Mouse (Mus musculus) intestine, postnatal 0 days (tissue): ENCODE results near the gene Ccl25. TPM values are rescaled to one million over a fixed set of nuclear protein-coding genes. Genes with fewer than 3 reads are reported as not detected.

Experiments used
- ATAC-seq: fragments of 200-750 bp; cut with Nextera tagmentation; 2 replicates; pipeline ENCODE4 v1.8.0; 2017; ENCODE audit warnings: mild to moderate bottlenecking, moderate TSS enrichment, moderate library complexity
- H3K27ac ChIP-seq: fragments of 300-500 bp; sonication (generic); 2 replicates; pipeline ENCODE4 v1.5.1; 2014; ENCODE audit warnings: mild to moderate bottlenecking, low read depth, low read length, moderate library complexity
- H3K27me3 ChIP-seq: fragments of 300-500 bp; sonication (generic); replicated peaks from 2 replicates; pipeline ENCODE4 v1.6.1; 2014; ENCODE audit warnings: low read length, mixed read lengths; ENCODE audit not compliant: control insufficient read depth, insufficient read depth
- H3K36me3 ChIP-seq: fragments of 300-500 bp; sonication (generic); 2 replicates; pipeline ENCODE4 v1.6.1; 2014; ENCODE audit warnings: mild to moderate bottlenecking, moderate library complexity; ENCODE audit not compliant: control insufficient read depth, insufficient read depth
- H3K4me1 ChIP-seq: fragments of 300-500 bp; sonication (generic); replicated peaks from 2 replicates; pipeline ENCODE4 v1.6.1; 2014; ENCODE audit warnings: antibody characterized with exemption, low read length, mixed read lengths; ENCODE audit not compliant: control insufficient read depth, insufficient read depth
- H3K4me2 ChIP-seq: fragments of 300-500 bp; sonication (generic); replicated peaks from 2 replicates; pipeline ENCODE4 v1.6.1; 2014; ENCODE audit warnings: low read depth, mild to moderate bottlenecking, moderate library complexity
- H3K4me3 ChIP-seq: fragments of 300-500 bp; sonication (generic); 2 replicates; pipeline ENCODE4 v1.5.1; 2014; ENCODE audit warnings: low read depth, low read length
- H3K9ac ChIP-seq: fragments of 300-500 bp; sonication (generic); 2 replicates; pipeline ENCODE4 v1.6.1; 2014; ENCODE audit warnings: mild to moderate bottlenecking, low read depth, low read length
- H3K9me3 ChIP-seq: fragments of 300-500 bp; sonication (generic); 2 replicates; pipeline ENCODE4 v1.6.1; 2016; ENCODE audit warnings: mixed run types; ENCODE audit not compliant: control insufficient read depth
- CTCF ChIP-seq: sonication (generic); IDR thresholded peaks from 2 replicates; pipeline ENCODE4 v1.5.1; 2016; ENCODE audit warnings: low read depth, mild to moderate bottlenecking, control low read depth, antibody characterized with exemption, moderate library complexity
- WGBS: fragments of 180-500 bp; shearing (Covaris S2); extraction: QIAGEN DNeasy Blood & Tissue Kit; methylation state at CpG from one replicate; pipeline ENCODE4 v1.1.7; 2014; 5-methylcytosine and 5-hydroxymethylcytosine counted together
- polyA plus RNA-seq: library from polyadenylated mRNA; unstranded; fragments of >200 nt; fragmentation: Nextera tagmentation; extraction: Ambion mirVana; gene quantifications from 2 replicates; pipeline ENCODE4 v1.2.1, GENCODE M21; 2015

The Ccl25 gene
- 190 and 217 TPM in 2 replicates for polyA plus RNA-seq

GRCm38 (mm10) chr8:4324983-4325750, at the start of gene Ccl25, which contains the start of gene Elavl1:
Ccl25 (plus strand) TSS chr8:4325210.
Elavl1 (minus strand) TSS chr8:4325413.
- 0 out of 2 replicates have a peak, but pooled peaks have one; percentile 6 for TF ChIP-seq CTCF
- Histone ChIP-seq H3K4me2 (peak within 1 kb of the TSS; percentile 72), H3K27me3 (no peaks in the 10 kb centered on the region), H3K9ac (peak within 1 kb of the TSS; percentile 91), H3K9me3 (no peaks in the 10 kb centered on the region), H3K4me3 (peak within 1 kb of the TSS; percentile 77), H3K4me1 (no peaks in the 10 kb centered on the region), H3K27ac (peak within 1 kb of the TSS; percentile 90), H3K36me3 (peaks cover 21% of the 10 kb centered on the region)
- WGBS: under 1% methylated on average over 60 of the region's 78 CpGs
- ATAC-seq: peak; percentile 99

GRCm38 (mm10) chr8:4275275-4276110, 49.5 kb upstream of the Ccl25 start, which contains the start of gene Timm44:
Timm44 (minus strand) TSS chr8:4275913.
- ATAC-seq: peak; percentile 98
- Histone ChIP-seq H3K36me3 (peaks cover 25% of the 10 kb centered on the region), H3K27ac (peak within 1 kb of the TSS; percentile 70), H3K4me2 (peak within 1 kb of the TSS; percentile 87), H3K4me3 (peak within 1 kb of the TSS; percentile 89), H3K9me3 (no peaks in the 10 kb centered on the region), H3K27me3 (no peaks in the 10 kb centered on the region), H3K4me1 (no peaks in the 10 kb centered on the region; the same call in 1 of the 2 replicates), H3K9ac (peak within 1 kb of the TSS; percentile 89)
- no peak for TF ChIP-seq CTCF
- under 1% methylated on average over 39 of the region's 39 CpGs for WGBS

GRCm38 (mm10) chr8:4276111-4276465, 48.9 kb upstream of the Ccl25 start:
- Histone ChIP-seq H3K9me3 (no peaks in the 10 kb centered on the region), H3K4me2 (peak overlapping the region; percentile 87), H3K9ac (peak overlapping the region; percentile 89), H3K4me3 (peak overlapping the region; percentile 89), H3K4me1 (no peaks in the 10 kb centered on the region; the same call in 1 of the 2 replicates), H3K27me3 (no peaks in the 10 kb centered on the region), H3K27ac (no peak overlapping the region), H3K36me3 (peaks cover 19% of the 10 kb centered on the region)
- no peak for TF ChIP-seq CTCF
- ATAC-seq: 0 out of 2 replicates have a peak, but pooled peaks have one; percentile 1
- WGBS: 25% methylated on average over 9 of the region's 9 CpGs

DNA sequence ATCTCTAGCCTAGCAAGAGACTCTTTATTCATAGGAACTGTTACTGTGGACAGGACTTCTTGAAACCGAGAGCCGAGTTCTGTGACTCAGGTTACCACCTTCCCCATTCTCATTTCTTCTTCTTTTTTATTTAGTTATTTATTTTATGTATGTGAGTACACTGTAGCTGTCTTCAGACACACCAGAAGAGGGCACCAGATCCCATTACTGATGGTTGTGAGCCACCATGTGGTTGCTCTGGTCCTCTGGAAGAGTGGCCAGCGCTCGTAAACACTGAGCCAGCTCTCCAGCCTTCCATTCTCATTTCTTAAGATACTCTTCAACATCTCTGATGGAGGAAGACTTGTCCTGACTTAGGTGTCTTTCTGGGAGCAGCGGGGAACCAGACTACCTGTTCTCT, 32.3 kb upstream of the Ccl25 start:
- ATAC-seq: no peak
- H3K4me2 ChIP-seq: no peak overlapping the region
- H3K4me1 ChIP-seq: no peaks in the 10 kb centered on the region
- no peak overlapping the region for H3K9ac ChIP-seq
- whole genome bisulfite sequencing: 86% methylated on average over 5 of the region's 5 CpGs
- no peak overlapping the region for H3K27ac ChIP-seq
- H3K9me3 ChIP-seq: no peaks in the 10 kb centered on the region
- H3K4me3 ChIP-seq: no peak overlapping the region
- H3K36me3 ChIP-seq: peaks cover 74% of the 10 kb centered on the region
- peak; percentile 43; the same call in 1 of the 2 replicates for TF ChIP-seq CTCF
- H3K27me3 ChIP-seq: no peaks in the 10 kb centered on the region

- H3K36me3 ChIP-seq: peaks cover 88% of the 10 kb centered on the region
- no peak for TF ChIP-seq CTCF
- H3K9ac ChIP-seq: no peak overlapping the region
- H3K4me1 ChIP-seq: no peaks in the 10 kb centered on the region
- H3K4me3 ChIP-seq: no peak overlapping the region
- H3K27ac ChIP-seq: no peak overlapping the region
- no peaks in the 10 kb centered on the region for H3K9me3 ChIP-seq
- 90% methylated on average over 4 of the region's 4 CpGs for WGBS
- no peak overlapping the region for H3K4me2 ChIP-seq
- no peak for ATAC-seq
- H3K27me3 ChIP-seq: no peaks in the 10 kb centered on the region
Measured at GRCm38 (mm10) chr8:4297822-4298221, 27.2 kb upstream of the Ccl25 start.

DNA sequence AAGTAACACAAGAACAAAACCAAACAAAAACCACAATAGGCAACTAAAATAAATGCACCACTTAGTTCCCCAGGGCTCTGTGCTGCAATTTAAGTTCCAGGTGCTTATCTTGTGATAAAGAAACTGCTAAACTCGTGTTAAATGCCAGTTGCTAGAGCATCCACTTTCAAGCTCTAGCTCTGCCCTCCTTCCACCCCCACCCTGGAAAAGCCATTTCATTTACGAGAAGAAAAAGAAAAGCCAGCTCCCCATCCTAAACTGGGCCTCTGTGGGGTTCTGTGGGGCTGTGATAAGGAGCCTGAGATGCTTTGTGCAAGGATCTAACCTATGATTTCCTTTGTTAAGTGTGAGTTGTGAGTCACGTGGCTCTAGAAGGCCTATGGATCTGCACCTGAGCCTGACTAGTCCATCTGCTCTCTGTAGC, 20.9 kb upstream of the Ccl25 start:
- Histone ChIP-seq H3K36me3 (peaks cover 78% of the 10 kb centered on the region), H3K9me3 (no peaks in the 10 kb centered on the region), H3K4me3 (no peak overlapping the region), H3K9ac (no peak overlapping the region), H3K4me1 (no peaks in the 10 kb centered on the region), H3K4me2 (no peak overlapping the region), H3K27me3 (no peaks in the 10 kb centered on the region), H3K27ac (no peak overlapping the region)
- no peak for TF ChIP-seq CTCF
- WGBS: 66% methylated on average over 3 of the region's 3 CpGs
- no peak for ATAC-seq
